Mouse (Mus musculus): ENCODE measurements around the gene Pes1.

DNA sequence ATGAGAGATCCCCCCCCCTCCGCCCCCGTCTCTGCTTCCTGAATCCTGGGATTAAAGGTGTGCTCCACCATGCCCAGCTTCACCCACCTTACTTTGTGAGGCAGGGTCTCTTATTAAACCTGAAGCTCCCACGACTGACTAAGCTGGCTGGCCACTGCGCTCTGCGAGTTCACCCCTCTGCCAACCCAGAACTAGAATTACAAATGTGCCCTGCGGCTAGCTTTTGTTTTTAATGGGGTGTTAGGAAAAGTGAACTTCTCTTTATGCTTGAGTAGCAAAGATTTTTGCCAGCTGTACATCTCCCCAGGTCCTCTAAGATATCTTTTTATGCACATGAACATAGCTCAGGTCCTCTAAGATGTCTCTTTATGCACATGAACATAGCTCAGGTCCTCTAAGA is 30.1 kb downstream of the Pes1 start:
- TF ChIP-seq CTCF (IDR thresholded peaks at IDR 0.05; ENCODE audit: low read depth) (no peak), EP300 (IDR thresholded peaks at IDR 0.05; ENCODE audit: low read depth) (no peak)

Data from liver, embryonic 14.5 days (tissue).